Mouse (Mus musculus): ENCODE results near the gene Tbc1d14. TPM values are rescaled to one million over a fixed set of nuclear protein-coding genes. Genes with fewer than 3 reads are reported as not detected.

The Tbc1d14 gene
- polyA plus RNA-seq, 1 experiment from 2014 or later, result 59.7 TPM

- no peak overlapping the region for H3K4me2 ChIP-seq (replicated peaks)
- H3K4me1 ChIP-seq (replicated peaks), result no peaks in the 10 kb centered on the region
- 90% methylated on average over 1 of the region's 1 CpGs for WGBS
- H3K4me3 ChIP-seq (replicated peaks), result no peak overlapping the region
- H3K9me3 ChIP-seq, result no peaks in the 10 kb centered on the region
- H3K27me3 ChIP-seq, result no peaks in the 10 kb centered on the region
- no peak overlapping the region for H3K9ac ChIP-seq (replicated peaks)
- no peak for ATAC-seq
- no peak overlapping the region for H3K27ac ChIP-seq
- H3K36me3 ChIP-seq, result peaks cover 53% of the 10 kb centered on the region
Measured at GRCm38 (mm10) chr5:36598883-36599282, 5.8 kb upstream of the Tbc1d14 start.

- 32% methylated on average over 4 of the region's 4 CpGs for WGBS
- Histone ChIP-seq H3K9me3 (no peaks in the 10 kb centered on the region), H3K4me2 (replicated peaks) (no peak overlapping the region), H3K36me3 (peaks cover 42% of the 10 kb centered on the region), H3K27ac (no peak overlapping the region), H3K9ac (replicated peaks) (no peak overlapping the region), H3K4me3 (replicated peaks) (no peak overlapping the region), H3K27me3 (no peaks in the 10 kb centered on the region), H3K4me1 (replicated peaks) (no peaks in the 10 kb centered on the region)
- ATAC-seq, result no peak
Measured at GRCm38 (mm10) chr5:36597653-36598052, 4.6 kb upstream of the Tbc1d14 start.

GRCm38 (mm10) chr5:36596225-36596624 is 3.1 kb upstream of the Tbc1d14 start:
- no peaks in the 10 kb centered on the region for H3K9me3 ChIP-seq
- H3K9ac ChIP-seq (replicated peaks), result no peak overlapping the region
- no peak for ATAC-seq
- H3K27ac ChIP-seq, result no peak overlapping the region
- WGBS, result 83% methylated on average over 5 of the region's 5 CpGs
- H3K4me2 ChIP-seq (replicated peaks), result no peak overlapping the region
- no peaks in the 10 kb centered on the region for H3K27me3 ChIP-seq
- H3K36me3 ChIP-seq, result peaks cover 27% of the 10 kb centered on the region
- H3K4me3 ChIP-seq (replicated peaks), result no peak overlapping the region
- no peaks in the 10 kb centered on the region for H3K4me1 ChIP-seq (replicated peaks)

- Histone ChIP-seq H3K4me1 (replicated peaks) (no peaks in the 10 kb centered on the region), H3K9me3 (no peaks in the 10 kb centered on the region), H3K36me3 (peaks cover 17% of the 10 kb centered on the region), H3K27me3 (no peaks in the 10 kb centered on the region), H3K27ac (no peak overlapping the region), H3K9ac (replicated peaks) (no peak overlapping the region), H3K4me2 (replicated peaks) (no peak overlapping the region), H3K4me3 (replicated peaks) (no peak overlapping the region)
- 25% methylated on average over 3 of the region's 3 CpGs for WGBS
- ATAC-seq, result no peak
Measured at GRCm38 (mm10) chr5:36595115-36595514, 2.0 kb upstream of the Tbc1d14 start.

- no peak for ATAC-seq
- Histone ChIP-seq H3K36me3 (peaks cover 10% of the 10 kb centered on the region), H3K4me2 (replicated peaks) (no peak overlapping the region), H3K27ac (no peak overlapping the region), H3K4me1 (replicated peaks) (no peaks in the 10 kb centered on the region), H3K9ac (replicated peaks) (no peak overlapping the region), H3K27me3 (no peaks in the 10 kb centered on the region), H3K9me3 (no peaks in the 10 kb centered on the region), H3K4me3 (replicated peaks) (no peak overlapping the region)
- WGBS, result 82% methylated on average over 3 of the region's 3 CpGs
Measured at GRCm38 (mm10) chr5:36594344-36594743, 1.3 kb upstream of the Tbc1d14 start.

- Histone ChIP-seq H3K4me1 (replicated peaks) (0 out of 2 replicates have a peak, but pooled peaks cover 3% of the 10 kb centered on the region), H3K27me3 (0 out of 2 replicates have a peak, but pooled peaks cover 4% of the 10 kb centered on the region), H3K4me2 (replicated peaks) (no peak overlapping the region), H3K9ac (replicated peaks) (no peak overlapping the region), H3K9me3 (no peaks in the 10 kb centered on the region), H3K27ac (no peak overlapping the region), H3K36me3 (no peaks in the 10 kb centered on the region), H3K4me3 (replicated peaks) (no peak overlapping the region)
- ATAC-seq, result no peak
- WGBS, result 80% methylated on average over 5 of the region's 5 CpGs
Measured at GRCm38 (mm10) chr5:36590499-36590920, 2.6 kb downstream of the Tbc1d14 start.

GRCm38 (mm10) chr5:36584299-36584698 is 8.8 kb downstream of the Tbc1d14 start:
- Histone ChIP-seq H3K4me3 (replicated peaks) (no peak overlapping the region), H3K4me2 (replicated peaks) (no peak overlapping the region), H3K36me3 (no peaks in the 10 kb centered on the region), H3K27ac (no peak overlapping the region), H3K4me1 (replicated peaks) (peaks cover 16% of the 10 kb centered on the region), H3K9me3 (no peaks in the 10 kb centered on the region), H3K27me3 (0 out of 2 replicates have a peak, but pooled peaks cover 4% of the 10 kb centered on the region), H3K9ac (replicated peaks) (no peak overlapping the region)
- 68% methylated on average over 6 of the region's 6 CpGs for WGBS
- no peak for ATAC-seq

- Histone ChIP-seq H3K27me3 (0 out of 2 replicates have a peak, but pooled peaks cover 4% of the 10 kb centered on the region), H3K27ac (peak overlapping the region; percentile 90), H3K9me3 (no peaks in the 10 kb centered on the region), H3K4me2 (replicated peaks) (peak overlapping the region; percentile 92), H3K4me1 (replicated peaks) (peaks cover 13% of the 10 kb centered on the region), H3K9ac (replicated peaks) (peak overlapping the region; percentile 69), H3K4me3 (replicated peaks) (peak overlapping the region; percentile 63), H3K36me3 (no peaks in the 10 kb centered on the region)
- peak; percentile 96 for ATAC-seq
- WGBS, result 1% methylated on average over 52 of the region's 54 CpGs
Measured at GRCm38 (mm10) chr5:36581924-36582642, 11.0 kb downstream of the Tbc1d14 start.

GRCm38 (mm10) chr5:36581259-36581923 is 11.7 kb downstream of the Tbc1d14 start:
- peak; percentile 87 for ATAC-seq

GRCm38 (mm10) chr5:36579967-36580366 is 13.1 kb downstream of the Tbc1d14 start:
- Histone ChIP-seq H3K9me3 (no peaks in the 10 kb centered on the region), H3K27me3 (no peaks in the 10 kb centered on the region), H3K4me3 (replicated peaks) (no peak overlapping the region), H3K36me3 (no peaks in the 10 kb centered on the region), H3K27ac (no peak overlapping the region), H3K9ac (replicated peaks) (no peak overlapping the region), H3K4me2 (replicated peaks) (no peak overlapping the region), H3K4me1 (replicated peaks) (peaks cover 13% of the 10 kb centered on the region)
- ATAC-seq, result no peak
- WGBS, result 87% methylated on average over 7 of the region's 7 CpGs

More at GRCm38 (mm10) chr5:36581259-36581923, 11.7 kb downstream of the Tbc1d14 start:
- Histone ChIP-seq H3K4me1 (replicated peaks) (peaks cover 13% of the 10 kb centered on the region), H3K36me3 (no peaks in the 10 kb centered on the region), H3K4me3 (replicated peaks) (peak overlapping the region; percentile 63), H3K4me2 (replicated peaks) (peak overlapping the region; percentile 92), H3K27ac (peak overlapping the region; percentile 90), H3K9ac (replicated peaks) (peak overlapping the region; percentile 69), H3K27me3 (0 out of 2 replicates have a peak, but pooled peaks cover 4% of the 10 kb centered on the region), H3K9me3 (no peaks in the 10 kb centered on the region)
- 1% methylated on average over 39 of the region's 40 CpGs for WGBS

- Histone ChIP-seq H3K4me2 (replicated peaks) (no peak overlapping the region), H3K27me3 (no peaks in the 10 kb centered on the region), H3K9me3 (no peaks in the 10 kb centered on the region), H3K36me3 (no peaks in the 10 kb centered on the region), H3K27ac (no peak overlapping the region), H3K4me1 (replicated peaks) (peaks cover 15% of the 10 kb centered on the region), H3K9ac (replicated peaks) (no peak overlapping the region), H3K4me3 (replicated peaks) (no peak overlapping the region)
- WGBS, result 94% methylated on average over 2 of the region's 2 CpGs
- no peak for ATAC-seq
Measured at GRCm38 (mm10) chr5:36578982-36579381, 14.1 kb downstream of the Tbc1d14 start.

GRCm38 (mm10) chr5:36576457-36576856 is 16.6 kb downstream of the Tbc1d14 start:
- Histone ChIP-seq H3K4me3 (replicated peaks) (no peak overlapping the region), H3K27me3 (no peaks in the 10 kb centered on the region), H3K27ac (no peak overlapping the region), H3K9me3 (no peaks in the 10 kb centered on the region), H3K4me2 (replicated peaks) (no peak overlapping the region), H3K4me1 (replicated peaks) (peaks cover 13% of the 10 kb centered on the region), H3K9ac (replicated peaks) (no peak overlapping the region), H3K36me3 (peaks cover 2% of the 10 kb centered on the region)
- no peak for ATAC-seq
- WGBS, result 86% methylated on average over 3 of the region's 3 CpGs
